ENCODE assay signal across 8 mouse cellular contexts in the genomic region with DNA sequence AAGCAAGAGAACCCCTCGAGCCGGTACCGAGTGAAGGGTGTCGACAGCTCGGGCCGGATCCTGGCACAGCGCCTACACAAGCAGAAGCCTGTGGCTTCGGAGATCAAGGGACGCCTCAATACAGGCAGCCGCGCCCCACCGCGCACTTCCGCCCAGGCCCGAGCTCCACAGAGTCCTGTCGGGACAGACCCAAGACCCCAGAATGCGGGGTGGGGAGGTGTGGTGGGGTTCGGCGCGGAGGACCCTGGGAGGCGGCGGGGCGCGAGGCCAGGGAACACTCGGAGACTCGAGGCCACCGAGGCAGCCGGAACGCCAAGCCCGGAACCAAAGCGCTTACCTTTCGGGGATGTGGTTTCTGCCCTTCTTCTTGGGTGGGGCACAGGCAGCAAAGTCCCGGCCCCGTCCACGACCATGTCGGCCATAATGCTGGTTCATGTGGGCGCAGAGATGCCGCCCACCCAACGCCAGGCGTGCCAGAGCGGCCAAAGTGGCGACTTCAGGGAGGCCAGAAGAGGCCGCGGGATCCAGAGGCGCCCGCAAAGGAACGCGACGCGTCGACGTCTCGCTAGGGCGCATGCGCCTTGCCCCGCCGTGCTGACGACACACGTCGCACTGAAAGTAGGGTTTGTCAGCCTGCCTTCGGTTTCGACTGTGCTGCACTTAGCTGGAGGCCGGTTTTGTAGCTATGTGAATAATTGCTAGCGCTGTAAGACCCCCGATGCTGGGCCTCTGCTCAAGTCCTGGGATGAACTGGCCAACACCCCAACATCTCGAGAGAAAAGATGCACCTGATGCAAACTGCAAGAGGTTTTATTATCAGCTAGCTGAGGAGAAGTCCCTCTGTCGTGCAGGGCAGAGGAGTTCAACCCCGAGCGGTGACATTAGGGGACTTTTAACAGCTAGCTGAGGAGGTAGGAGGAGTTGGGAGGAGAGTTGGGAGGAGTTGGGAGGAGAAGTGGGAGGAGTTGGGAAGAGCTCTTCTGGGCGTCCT. TPM values are rescaled to one million over a fixed set of nuclear protein-coding genes. Genes with fewer than 3 reads are reported as not detected.
A peak's percentile ranks its signal among the peaks of the same experiment; 100 is the strongest.
DNase-seq lines count a peak whose midpoint lies in the region; ATAC-seq lines count a peak whose summit lies in the region.

A gene (minus strand): TSS at position 567 of the 991 bp plus-strand sequence.

- H3K4me1 ChIP-seq in hindbrain, embryonic 12.5 days = peaks cover 8% of the 10 kb centered on the region

- H3K27ac ChIP-seq in hindbrain, embryonic 12.5 days = peak within 1 kb of the TSS; percentile 97

- peak; percentile 93 for DNase-seq in Muller cell, postnatal 12 days (ENCODE audit: inconsistent ontology term)
- DNase-seq in cerebellum, adult 9-11 months = peak; percentile 93
- DNase-seq in frontal cortex, postnatal 10 days (ENCODE audit: low spot score in 2 of 2) = peak; percentile 85 to 92
- peak; percentile 94 to 95 for DNase-seq in layer of hippocampus, postnatal 14 days (ENCODE audit: low spot score in 2 of 2)
- peak; percentile 94 for DNase-seq in lung, postnatal 14 days
- peak; percentile 78 for DNase-seq in retina, adult 2 months (ENCODE audit: low read depth, low spot score)
- peak; percentile 92 to 93 for DNase-seq in thymus, postnatal 36 days

- H3K4me2 ChIP-seq in hindbrain, embryonic 12.5 days (replicated peaks) = peak within 1 kb of the TSS; percentile 59

- no peaks in the 10 kb centered on the region for H3K9me3 ChIP-seq in hindbrain, embryonic 12.5 days (replicated peaks)

- H3K4me3 ChIP-seq in hindbrain, embryonic 12.5 days = peak within 1 kb of the TSS; percentile 89

- peaks cover 11% of the 10 kb centered on the region; the same call in 1 of the 2 replicates for H3K36me3 ChIP-seq in hindbrain, embryonic 12.5 days

- no peaks in the 10 kb centered on the region for H3K27me3 ChIP-seq in hindbrain, embryonic 12.5 days

- peak; percentile 98 for ATAC-seq in hindbrain, embryonic 12.5 days (ENCODE audit: low FRiP score)

- H3K9ac ChIP-seq in hindbrain, embryonic 12.5 days = peak within 1 kb of the TSS; percentile 86

- WGBS in hindbrain, embryonic 12.5 days = under 1% methylated on average over 69 of the region's 70 CpGs

RNA-seq across cellular contexts. Expression of the gene that starts here (rescaled TPM):
- polyA plus RNA-seq in hindbrain, embryonic 12.5 days (2016; fragmentation: Nextera tagmentation; extraction: Ambion mirVana) = 54.4 and 60.4 TPM in 2 replicates
- 10 to 100 TPM; 83.3 to 89.0 TPM for total RNA-seq in layer of hippocampus, postnatal 14 days (2021)

Comparison
In these comparisons a context has a peak if more than half of its experiments do, and no peak if none do; other contexts are left out.
1. Peak in every context shown above with its lines: DNase-seq, ATAC-seq, H3K4me3 ChIP-seq and H3K27ac ChIP-seq.